Mouse (Mus musculus) adrenal gland, adult (tissue): ENCODE measurements at regions not wholly inside any gene's neighbourhood (a gene's known extent, or its start where the extent isn't known, plus 50 kb on each side); places are given as distances from the start of the nearest gene placed in this dataset.
A peak's percentile ranks its signal among the peaks of the same experiment; 100 is the strongest.

Source experiments
- DNase-seq, 2 experiments: peaks; one replicate each; pipeline ENCODE4 v3.0.0; 2022 to 2023; ENCODE audit warnings: low spot score in 1 of 2; ENCODE audit not compliant: inconsistent age in 2 of 2

- peak; percentile 36 to 63 for DNase-seq
These were observed 260.3 kb downstream of the Bcl11a start for GRCm38 (mm10) chr11:24338111-24338510.

- no peak for DNase-seq
These were observed 261.2 kb downstream of the Bcl11a start for GRCm38 (mm10) chr11:24339061-24339460.

GRCm38 (mm10) chr11:24340677-24341076, 262.8 kb downstream of the Bcl11a start:
- no peak for DNase-seq

DNA sequence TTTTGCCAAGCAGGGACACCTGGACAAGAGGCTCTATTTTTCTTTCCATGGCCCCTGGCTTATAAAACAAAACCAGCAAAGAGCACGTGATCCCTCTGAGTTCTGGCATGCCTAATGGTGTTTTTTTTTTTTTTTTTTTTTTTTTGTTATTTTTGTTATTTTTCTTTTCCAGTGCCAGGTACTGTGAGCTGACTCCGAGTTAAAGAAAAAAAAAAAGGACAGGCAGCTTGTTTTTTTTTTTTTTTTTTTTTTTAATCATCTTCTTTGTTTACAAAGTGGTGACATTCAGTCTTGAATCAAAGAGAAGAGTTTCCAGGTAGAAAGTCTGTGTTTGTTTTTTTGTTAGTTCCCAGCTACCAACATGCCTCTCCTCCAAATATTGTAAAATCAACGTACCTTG, 263.8 kb downstream of the Bcl11a start:
- no peak for DNase-seq

DNA sequence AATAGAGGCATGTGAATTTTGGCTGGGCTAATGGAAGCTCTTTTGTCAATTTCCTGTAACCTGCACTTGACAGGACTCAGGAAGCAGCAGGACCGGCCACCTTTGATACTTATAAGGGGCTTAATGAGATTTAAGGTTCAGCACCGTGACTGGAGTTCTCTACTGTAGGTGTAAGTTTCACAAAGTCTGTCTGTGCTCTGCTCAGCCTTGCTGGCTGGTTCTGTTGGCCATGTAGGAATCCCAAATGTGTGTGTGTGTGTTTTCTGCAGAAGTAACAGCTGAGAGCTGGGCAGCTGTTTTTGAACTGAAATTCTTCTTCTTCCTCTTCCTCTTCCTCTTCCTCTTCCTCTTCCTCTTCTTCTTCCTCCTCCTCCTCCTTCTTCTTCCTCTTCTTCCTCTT, 264.3 kb downstream of the Bcl11a start:
- no peak for DNase-seq

GRCm38 (mm10) chr11:24342732-24343131, 264.9 kb downstream of the Bcl11a start:
- DNase-seq, result no peak

DNA sequence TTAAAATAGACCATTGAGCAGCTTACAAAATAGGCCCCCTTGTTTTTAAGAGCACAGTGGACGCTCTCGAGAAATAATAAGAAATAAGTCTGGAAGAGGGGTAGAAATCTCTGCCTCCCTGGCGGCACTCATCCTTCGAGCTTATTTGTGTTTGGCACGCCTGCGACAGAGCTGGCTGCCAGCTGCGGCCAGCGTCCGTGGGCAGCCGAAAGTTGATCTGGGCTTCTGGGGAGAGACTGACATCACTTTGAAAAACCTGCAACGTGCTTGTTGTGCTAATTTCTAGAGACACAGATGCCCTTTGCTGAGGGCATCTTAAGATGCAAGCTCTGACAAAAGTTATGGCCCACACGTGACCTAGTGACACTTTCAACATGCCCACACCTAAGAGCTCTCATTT, 269.4 kb downstream of the Bcl11a start:
- no peak for DNase-seq

DNA sequence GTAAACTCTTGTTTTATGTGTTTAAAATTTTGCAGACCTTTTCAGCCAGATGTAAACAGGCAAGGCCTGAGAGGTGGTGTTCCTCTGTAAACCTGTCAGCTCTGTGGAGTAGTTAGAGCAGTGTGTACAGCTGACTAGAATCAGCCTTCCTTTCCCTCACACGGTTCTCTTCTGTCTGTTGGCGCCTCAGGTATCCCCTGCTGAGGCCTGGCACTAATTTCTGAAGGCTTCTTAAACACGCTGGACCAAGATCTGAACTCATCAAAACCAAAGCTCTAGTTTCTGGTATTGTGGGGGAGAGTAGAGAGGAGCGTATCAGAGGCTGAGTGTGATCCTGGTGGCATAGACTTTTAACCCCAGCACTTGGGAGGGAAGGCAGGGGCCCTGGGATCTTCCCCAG, 270.9 kb downstream of the Bcl11a start:
- DNase-seq, result no peak

- no peak for DNase-seq
These were observed 272.2 kb downstream of the Bcl11a start for GRCm38 (mm10) chr11:24349967-24350643.

GRCm38 (mm10) chr11:24350839-24351238, 273.0 kb downstream of the Bcl11a start:
- DNase-seq, result no peak

DNA sequence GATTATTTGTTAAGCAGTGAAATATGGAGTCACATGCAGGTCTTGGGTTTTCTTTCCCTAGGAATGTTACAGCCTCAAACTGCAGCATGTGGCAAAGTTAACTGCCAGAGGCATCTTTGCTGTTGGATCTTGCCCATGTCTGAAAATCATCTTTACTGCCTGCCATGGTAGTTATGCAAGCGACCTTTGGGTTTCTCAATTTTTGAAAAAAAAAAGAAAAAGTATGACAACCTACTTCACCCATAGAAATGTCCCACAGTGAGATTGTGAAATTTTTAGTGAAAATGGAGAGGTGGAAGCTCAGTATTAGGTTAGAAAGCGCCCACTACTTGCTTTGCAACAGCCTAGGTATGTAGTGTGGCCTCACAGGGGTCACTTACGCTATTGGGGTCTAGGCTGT, 274.2 kb downstream of the Bcl11a start:
- no peak for DNase-seq

DNA sequence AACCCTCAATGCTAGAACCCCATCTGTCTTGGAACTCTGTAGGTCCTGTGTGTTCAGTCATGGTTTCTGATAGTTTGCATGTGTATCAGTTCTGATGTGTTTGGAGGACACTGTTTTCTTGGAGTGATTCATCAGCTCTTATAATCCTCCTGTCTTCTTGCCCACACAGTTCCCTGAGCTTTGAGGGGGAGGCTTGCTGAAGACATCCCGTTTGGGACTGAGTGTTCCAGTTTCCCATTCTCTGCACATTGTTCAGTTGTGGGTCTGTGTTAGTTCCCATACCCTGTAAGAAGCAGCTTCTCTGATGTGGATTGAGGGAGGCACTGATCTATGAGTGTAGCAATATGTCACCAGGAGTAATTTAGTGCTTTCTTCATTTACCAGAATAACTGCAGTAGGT, 275.2 kb downstream of the Bcl11a start:
- DNase-seq, result no peak

GRCm38 (mm10) chr11:24357388-24357787, 279.5 kb downstream of the Bcl11a start:
- DNase-seq, result no peak

GRCm38 (mm10) chr11:24359086-24359485, 281.2 kb downstream of the Bcl11a start:
- DNase-seq, result no peak

GRCm38 (mm10) chr11:24361998-24362687, 284.3 kb downstream of the Bcl11a start:
- DNase-seq, result no peak

GRCm38 (mm10) chr11:24362688-24363035, 284.8 kb downstream of the Bcl11a start:
- no peak for DNase-seq

DNA sequence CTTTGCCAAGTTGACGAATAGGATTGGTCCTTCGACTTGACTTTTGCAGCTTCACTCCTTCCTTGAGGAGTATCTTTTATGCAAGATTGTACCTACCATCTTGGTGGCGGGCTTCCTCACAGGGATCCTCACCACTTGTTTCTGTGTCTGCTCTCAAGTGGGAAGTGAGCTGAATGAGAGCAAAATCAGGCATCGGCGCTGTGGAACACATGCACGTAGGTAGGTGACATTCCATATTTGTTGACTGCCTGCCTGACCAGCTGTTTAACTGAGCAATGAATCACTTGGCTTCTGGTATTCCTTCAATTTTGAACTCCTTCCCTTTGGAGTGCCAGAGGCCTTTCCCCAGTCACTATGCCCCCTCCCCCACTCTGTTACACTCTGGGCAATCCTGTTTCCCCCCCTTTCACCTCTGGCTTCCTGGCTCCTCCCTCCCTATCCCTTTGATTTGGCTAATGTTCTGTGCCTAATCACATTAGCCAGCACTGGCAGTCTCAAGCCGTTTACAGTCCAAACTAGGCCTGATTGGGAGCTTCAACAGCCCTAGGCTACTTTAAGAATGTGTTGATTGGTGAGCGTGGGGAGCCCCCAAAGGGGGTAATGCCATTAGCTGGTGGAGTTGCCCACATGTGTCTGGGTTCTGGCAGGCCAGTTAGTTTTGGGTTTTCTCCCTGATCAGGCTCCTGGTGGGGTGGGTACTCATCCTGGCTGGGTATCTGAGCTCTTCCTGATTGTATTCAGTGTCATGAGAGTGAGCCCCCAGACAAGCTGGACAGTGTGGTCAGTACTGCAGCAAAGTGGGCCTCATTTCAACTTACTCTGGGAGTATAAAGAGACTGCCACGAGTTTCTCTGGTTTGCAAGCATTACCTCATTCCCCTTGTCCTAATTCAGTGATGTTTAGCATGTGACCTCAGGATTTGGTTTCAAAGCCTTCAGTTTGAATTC, 285.8 kb downstream of the Bcl11a start:
- peak in 1 of 2 experiments; percentile 33 for DNase-seq

DNA sequence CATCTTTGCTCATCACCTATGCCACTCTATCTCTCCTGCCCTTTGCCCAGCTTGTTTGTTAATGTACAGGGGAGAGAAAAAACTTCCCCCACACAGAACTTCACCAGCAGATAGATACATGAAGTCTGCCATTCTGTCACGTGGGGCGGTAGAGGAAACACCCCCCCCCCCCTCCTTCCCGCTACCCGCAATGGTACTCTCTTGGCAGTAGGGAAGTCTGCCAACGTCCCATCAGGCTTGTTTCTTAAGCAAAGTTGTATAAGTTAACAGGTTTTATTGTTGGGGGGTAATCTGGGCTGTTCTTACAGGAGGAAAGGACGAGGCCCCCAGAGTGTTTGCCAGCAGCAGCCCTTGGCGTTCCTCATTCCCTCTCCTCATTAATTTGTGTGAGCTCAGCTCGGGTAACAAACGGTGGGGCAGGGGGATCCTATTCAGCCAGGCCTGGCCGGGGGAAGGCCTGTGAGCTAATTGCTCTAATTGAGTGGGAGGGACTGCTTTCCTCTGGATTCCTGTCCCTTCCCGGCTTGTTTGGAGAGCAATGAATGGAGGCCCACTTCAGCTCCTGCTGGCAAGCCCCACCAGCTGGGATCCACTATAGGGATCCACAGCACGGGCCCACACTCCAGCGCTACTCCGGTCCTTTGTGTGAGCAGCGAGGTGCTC, 292.5 kb downstream of the Bcl11a start:
- no peak for DNase-seq

- DNase-seq, result no peak
These were observed 293.2 kb downstream of the Bcl11a start for GRCm38 (mm10) chr11:24370861-24371686.

DNA sequence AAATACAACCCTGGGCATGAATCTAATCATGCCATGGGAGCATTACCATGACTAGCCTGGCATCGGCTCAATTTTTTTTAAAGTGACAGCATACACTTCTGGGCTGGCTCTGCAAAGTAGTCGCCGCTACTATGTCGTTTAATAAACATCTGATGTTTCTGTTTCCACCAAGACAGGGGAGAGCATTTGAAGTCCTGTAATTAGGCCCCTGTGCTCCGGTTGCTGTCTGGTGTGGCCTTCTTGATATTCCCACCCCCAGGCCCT, 293.8 kb downstream of the Bcl11a start:
- no peak for DNase-seq

DNA sequence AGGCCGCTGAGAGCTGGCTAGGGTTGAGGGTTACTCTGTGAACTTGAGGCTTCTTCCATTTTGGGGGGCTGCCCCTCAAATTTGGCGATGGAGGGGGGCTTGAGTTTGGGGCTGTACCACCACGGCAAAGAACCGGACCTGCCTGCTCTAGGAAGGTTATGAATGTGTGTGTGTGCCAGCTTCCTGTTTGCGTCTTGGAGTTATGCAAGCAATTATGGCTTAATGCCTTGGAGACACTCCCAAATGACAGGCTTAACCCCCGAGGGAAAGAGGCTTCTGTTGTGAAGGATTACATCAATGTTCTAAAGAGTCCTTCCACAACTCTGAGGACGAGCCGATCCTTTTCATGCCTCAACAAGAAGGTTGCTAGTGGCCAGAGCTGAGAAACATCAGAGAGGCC, 294.1 kb downstream of the Bcl11a start:
- DNase-seq, result peak in 1 of 2 experiments; percentile 66
